Mouse (Mus musculus): ENCODE results near the gene Dusp28. TPM values are rescaled to one million over a fixed set of nuclear protein-coding genes. Genes with fewer than 3 reads are reported as not detected.

Gene Dusp28
- polyA plus RNA-seq, 2 experiments = 8.0 to 10.6 TPM

GRCm38 (mm10) chr1:92907632-92908360 lies 1.0 kb downstream of the Dusp28 start:
- Histone ChIP-seq H3K9me3 (ENCODE audit: control insufficient read depth, low read length) (no peaks in the 10 kb centered on the region), H3K4me1 (ENCODE audit: control insufficient read depth, insufficient read depth, low read length) (peaks cover 24% of the 10 kb centered on the region), H3K4me2 (replicated peaks; ENCODE audit: low read depth, low read length, severe bottlenecking) (peak overlapping the region; percentile 64), H3K27me3 (ENCODE audit: control insufficient read depth, insufficient read depth, low read length) (no peaks in the 10 kb centered on the region), H3K36me3 (ENCODE audit: control insufficient read depth, insufficient read depth, low read length) (no peaks in the 10 kb centered on the region), H3K27ac (replicated peaks; ENCODE audit: low read depth, low read length) (peak overlapping the region; percentile 8; the same call in 1 of the 2 replicates), H3K9ac (ENCODE audit: low read depth, low read length, severe bottlenecking) (peak overlapping the region; percentile 69), H3K4me3 (replicated peaks; ENCODE audit: low read length) (peak overlapping the region; percentile 78)
- ATAC-seq (ENCODE audit: low FRiP score, low read depth) (no peak), DNase-seq (ENCODE audit: low spot score) (no peak)
- WGBS = 47% methylated on average over 20 of the region's 20 CpGs
- TF ChIP-seq POLR2A (IDR thresholded peaks at IDR 0.05; ENCODE audit: borderline replicate concordance, extremely low read depth, insufficient read depth, insufficient read length) = no peak

DNA sequence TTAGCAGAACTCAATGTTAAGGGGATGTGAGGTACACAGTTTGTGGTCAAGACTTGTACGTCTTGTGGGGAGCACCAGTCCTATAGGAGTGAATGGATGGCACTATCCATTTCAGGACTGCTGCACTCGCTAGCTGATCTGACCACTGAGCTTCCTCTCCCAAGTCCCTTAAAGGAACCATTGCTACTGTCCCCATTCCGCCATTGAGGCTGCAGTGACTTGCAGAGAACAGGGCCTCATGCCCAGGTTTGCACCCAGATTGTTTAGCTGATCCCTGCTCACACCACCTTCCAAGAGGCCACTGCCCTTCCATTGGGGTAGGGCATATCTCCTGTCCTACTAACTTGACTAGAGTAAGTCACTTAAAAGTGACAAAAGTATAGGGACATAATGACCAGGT lies 1.9 kb downstream of the Dusp28 start:
- H3K4me2 ChIP-seq (replicated peaks; ENCODE audit: low read depth, low read length, severe bottlenecking) = no peak overlapping the region

DNA sequence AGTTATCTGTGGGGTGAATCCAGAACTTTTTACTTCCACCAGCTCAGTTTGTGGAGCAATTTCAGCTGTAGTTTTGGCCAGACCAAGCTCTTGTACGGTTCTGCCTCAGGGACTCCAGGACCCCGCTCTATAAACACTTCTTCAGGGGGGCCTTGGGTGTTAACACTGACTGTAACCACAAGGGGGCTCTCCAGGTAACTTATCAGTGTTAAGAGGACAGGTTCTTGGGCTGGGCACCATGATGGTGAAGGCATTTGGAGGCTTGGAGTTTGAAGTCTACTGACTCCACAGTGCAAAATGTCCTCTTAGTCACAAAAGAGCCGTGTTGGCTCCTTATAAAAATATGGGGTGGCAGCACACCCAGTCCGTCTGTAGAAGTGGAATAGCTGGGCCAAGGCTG lies 2.3 kb downstream of the Dusp28 start:
- DNase-seq (ENCODE audit: low spot score) = no peak
- Histone ChIP-seq H3K4me3 (replicated peaks; ENCODE audit: low read length) (no peak overlapping the region), H3K9me3 (ENCODE audit: control insufficient read depth, low read length) (no peaks in the 10 kb centered on the region), H3K4me2 (replicated peaks; ENCODE audit: low read depth, low read length, severe bottlenecking) (no peak overlapping the region), H3K4me1 (ENCODE audit: control insufficient read depth, insufficient read depth, low read length) (peaks cover 24% of the 10 kb centered on the region), H3K36me3 (ENCODE audit: control insufficient read depth, insufficient read depth, low read length) (peaks cover 5% of the 10 kb centered on the region; the same call in 1 of the 2 replicates), H3K27ac (replicated peaks; ENCODE audit: low read depth, low read length) (no peak overlapping the region), H3K27me3 (ENCODE audit: control insufficient read depth, insufficient read depth, low read length) (no peaks in the 10 kb centered on the region), H3K9ac (ENCODE audit: low read depth, low read length, severe bottlenecking) (no peak overlapping the region)
- no peak for TF ChIP-seq POLR2A (IDR thresholded peaks at IDR 0.05; ENCODE audit: borderline replicate concordance, extremely low read depth, insufficient read depth, insufficient read length)
- 69% methylated on average over 4 of the region's 4 CpGs for WGBS
- ATAC-seq (ENCODE audit: low FRiP score, low read depth) = no peak

More for the DNA sequence above, 1.9 kb downstream of the Dusp28 start:
- Histone ChIP-seq H3K27ac (replicated peaks; ENCODE audit: low read depth, low read length) (no peak overlapping the region), H3K4me3 (replicated peaks; ENCODE audit: low read length) (no peak overlapping the region), H3K9ac (ENCODE audit: low read depth, low read length, severe bottlenecking) (no peak overlapping the region), H3K4me1 (ENCODE audit: control insufficient read depth, insufficient read depth, low read length) (peaks cover 24% of the 10 kb centered on the region), H3K36me3 (ENCODE audit: control insufficient read depth, insufficient read depth, low read length) (0 out of 2 replicates have a peak, but pooled peaks cover 1% of the 10 kb centered on the region), H3K27me3 (ENCODE audit: control insufficient read depth, insufficient read depth, low read length) (no peaks in the 10 kb centered on the region), H3K9me3 (ENCODE audit: control insufficient read depth, low read length) (no peaks in the 10 kb centered on the region)
- DNase-seq (ENCODE audit: low spot score) (no peak), ATAC-seq (ENCODE audit: low FRiP score, low read depth) (no peak)
- WGBS = 96% methylated on average over 3 of the region's 3 CpGs
- no peak for TF ChIP-seq POLR2A (IDR thresholded peaks at IDR 0.05; ENCODE audit: borderline replicate concordance, extremely low read depth, insufficient read depth, insufficient read length)

GRCm38 (mm10) chr1:92910239-92910885 lies 3.6 kb downstream of the Dusp28 start, which contains the start of gene Rnpepl1:
Gene Rnpepl1 (plus strand): TSS chr1:92910783.
- no peaks in the 10 kb centered on the region for H3K9me3 ChIP-seq (ENCODE audit: control insufficient read depth, low read length)
- H3K4me1 ChIP-seq (ENCODE audit: control insufficient read depth, insufficient read depth, low read length) = peaks cover 24% of the 10 kb centered on the region
- no peaks in the 10 kb centered on the region for H3K27me3 ChIP-seq (ENCODE audit: control insufficient read depth, insufficient read depth, low read length)
- WGBS = under 1% methylated on average over 37 of the region's 57 CpGs
- H3K9ac ChIP-seq (ENCODE audit: low read depth, low read length, severe bottlenecking) = peak within 1 kb of the TSS; percentile 90
- no peak for TF ChIP-seq POLR2A (IDR thresholded peaks at IDR 0.05; ENCODE audit: borderline replicate concordance, extremely low read depth, insufficient read depth, insufficient read length)
- H3K4me2 ChIP-seq (replicated peaks; ENCODE audit: low read depth, low read length, severe bottlenecking) = peak within 1 kb of the TSS; percentile 90
- peak within 1 kb of the TSS; percentile 76 for H3K4me3 ChIP-seq (replicated peaks; ENCODE audit: low read length)
- peaks cover 18% of the 10 kb centered on the region; the same call in 1 of the 2 replicates for H3K36me3 ChIP-seq (ENCODE audit: control insufficient read depth, insufficient read depth, low read length)
- peak; percentile 70 for ATAC-seq (ENCODE audit: low FRiP score, low read depth)
- peak; percentile 58 for DNase-seq (ENCODE audit: low spot score)
- H3K27ac ChIP-seq (replicated peaks; ENCODE audit: low read depth, low read length) = peak within 1 kb of the TSS; percentile 86

- no peak for DNase-seq (ENCODE audit: low spot score)
- no peak for TF ChIP-seq POLR2A (IDR thresholded peaks at IDR 0.05; ENCODE audit: borderline replicate concordance, extremely low read depth, insufficient read depth, insufficient read length)
- Histone ChIP-seq H3K4me3 (replicated peaks; ENCODE audit: low read length) (peak overlapping the region; percentile 76), H3K27ac (replicated peaks; ENCODE audit: low read depth, low read length) (peak overlapping the region; percentile 86), H3K4me1 (ENCODE audit: control insufficient read depth, insufficient read depth, low read length) (peaks cover 24% of the 10 kb centered on the region), H3K4me2 (replicated peaks; ENCODE audit: low read depth, low read length, severe bottlenecking) (peak overlapping the region; percentile 90), H3K9ac (ENCODE audit: low read depth, low read length, severe bottlenecking) (peak overlapping the region; percentile 90), H3K9me3 (ENCODE audit: control insufficient read depth, low read length) (no peaks in the 10 kb centered on the region), H3K36me3 (ENCODE audit: control insufficient read depth, insufficient read depth, low read length) (peaks cover 25% of the 10 kb centered on the region), H3K27me3 (ENCODE audit: control insufficient read depth, insufficient read depth, low read length) (no peaks in the 10 kb centered on the region)
- WGBS = 1% methylated on average over 22 of the region's 85 CpGs
- peak; percentile 41 for ATAC-seq (ENCODE audit: low FRiP score, low read depth)
Observed at GRCm38 (mm10) chr1:92910925-92911720, 4.3 kb downstream of the Dusp28 start.
